Mouse (Mus musculus): ENCODE measurements around the gene Rae1. TPM values are rescaled to one million over a fixed set of nuclear protein-coding genes. Genes with fewer than 3 reads are reported as not detected.

Rae1 gene
- polyA plus RNA-seq, 1 experiment from 2014 or later: 148 TPM

Other genes with a start within 250 kb of the Rae1 start
- gene Bmp7, start 59.8 kb upstream of the Rae1 start, polyA plus RNA-seq (2015; fragmentation: Nextera tagmentation; extraction: Ambion mirVana): 41.6 and 43.6 TPM in 2 replicates
- gene Spo11, start 22.4 kb upstream of the Rae1 start, polyA plus RNA-seq (2015; fragmentation: Nextera tagmentation; extraction: Ambion mirVana): 2.8 and 3.9 TPM in 2 replicates
- gene Rbm38, start 20.4 kb downstream of the Rae1 start, polyA plus RNA-seq (2015; fragmentation: Nextera tagmentation; extraction: Ambion mirVana): 24.2 and 25.8 TPM in 2 replicates
- 0.14 TPM in 1 of 2 replicates, not detected in the other for gene Ctcfl, start 119.4 kb downstream of the Rae1 start, polyA plus RNA-seq (2015; fragmentation: Nextera tagmentation; extraction: Ambion mirVana)
- 0.22 TPM in 1 of 2 replicates, not detected in the other for gene Pck1, start 152.9 kb downstream of the Rae1 start, polyA plus RNA-seq (2015; fragmentation: Nextera tagmentation; extraction: Ambion mirVana)
- gene Zbp1, start 218.8 kb downstream of the Rae1 start, polyA plus RNA-seq (2015; fragmentation: Nextera tagmentation; extraction: Ambion mirVana): 0.13 TPM in 1 of 2 replicates, not detected in the other